Mouse (Mus musculus): ENCODE data around the gene Eva1a.

Eva1a gene

GRCm38 (mm10) chr6:82070459-82070858 lies 29.6 kb downstream of the Eva1a start:
- no peak for DNase-seq

GRCm38 (mm10) chr6:82073011-82073410 lies 32.2 kb downstream of the Eva1a start:
- peak; percentile 79 for DNase-seq

GRCm38 (mm10) chr6:82073567-82073966 lies 32.7 kb downstream of the Eva1a start:
- DNase-seq: no peak

- DNase-seq: no peak
Measured at GRCm38 (mm10) chr6:82076364-82076763, 35.5 kb downstream of the Eva1a start.

- DNase-seq: no peak
Measured at GRCm38 (mm10) chr6:82078875-82079274, 38.0 kb downstream of the Eva1a start.

- no peak for DNase-seq
Measured at GRCm38 (mm10) chr6:82083655-82084054, 42.8 kb downstream of the Eva1a start.

GRCm38 (mm10) chr6:82084235-82084634 lies 43.4 kb downstream of the Eva1a start:
- peak; percentile 45 for DNase-seq

- DNase-seq: no peak
Measured at GRCm38 (mm10) chr6:82085313-82085908, 44.6 kb downstream of the Eva1a start.

GRCm38 (mm10) chr6:82088133-82088532 lies 47.3 kb downstream of the Eva1a start:
- DNase-seq: no peak

GRCm38 (mm10) chr6:82091773-82092172 lies 50.9 kb downstream of the Eva1a start:
- DNase-seq: peak; percentile 23

GRCm38 (mm10) chr6:82097705-82098104 lies 56.9 kb downstream of the Eva1a start:
- no peak for DNase-seq

GRCm38 (mm10) chr6:82098456-82098855 lies 57.6 kb downstream of the Eva1a start:
- DNase-seq: no peak

GRCm38 (mm10) chr6:82110473-82110872 lies 69.6 kb downstream of the Eva1a start:
- DNase-seq: no peak

- DNase-seq: no peak
Measured at GRCm38 (mm10) chr6:82111111-82111510, 70.3 kb downstream of the Eva1a start.

GRCm38 (mm10) chr6:82111540-82111939 lies 70.7 kb downstream of the Eva1a start:
- no peak for DNase-seq

GRCm38 (mm10) chr6:82112127-82113090 lies 71.6 kb downstream of the Eva1a start:
- DNase-seq: no peak

GRCm38 (mm10) chr6:82115335-82115965 lies 74.6 kb downstream of the Eva1a start:
- no peak for DNase-seq

- DNase-seq: no peak
Measured at GRCm38 (mm10) chr6:82116176-82116575, 75.3 kb downstream of the Eva1a start.

GRCm38 (mm10) chr6:82117871-82118270 lies 77.0 kb downstream of the Eva1a start:
- DNase-seq: no peak

- DNase-seq: peak; percentile 88
Measured at GRCm38 (mm10) chr6:82119322-82120162, 78.7 kb downstream of the Eva1a start.

GRCm38 (mm10) chr6:82125134-82125533 lies 84.3 kb downstream of the Eva1a start:
- DNase-seq: no peak

GRCm38 (mm10) chr6:82127827-82128226 lies 87.0 kb downstream of the Eva1a start:
- DNase-seq: peak; percentile 32

Data from kidney, postnatal 10 days (tissue).